Comparison of ENCODE assay signal across 11 mouse cellular contexts in genomic region chr12:80746031-80746813, GRCm38 (mm10). TPM values are rescaled to one million over a fixed set of nuclear protein-coding genes. Genes with fewer than 3 reads are reported as not detected.
DNase-seq lines count a peak whose midpoint lies in the region; ATAC-seq lines count a peak whose summit lies in the region.
"Had no signal": no experiment of that assay in that cellular context is flagged by ENCODE, and none has a peak within 500 bp of the region (broad histone marks: within the 10 kb centered on the region; RNA-seq: fewer than 3 reads in every experiment).

No protein-coding gene starts in this region.

- peak; percentile 71 to 77 for DNase-seq in right cerebral cortex, postnatal 10 days (ENCODE audit: low spot score in 2 of 2)
- no peak for DNase-seq in right cerebral cortex, postnatal 36 days (ENCODE audit: low spot score in 2 of 2)
- DNase-seq in layer of hippocampus, postnatal 10 days (ENCODE audit: low spot score in 2 of 2), result peak; percentile 52 to 61
- no peak for DNase-seq in kidney, adult 11 months
- no peak for DNase-seq in ovary, postnatal 14 days (ENCODE audit: low spot score)
- DNase-seq in embryo, embryonic 9.5 days (ENCODE audit: extremely low spot score), result no peak
- DNase-seq: embryo, embryonic 11 days had no signal

- ATAC-seq in forebrain, embryonic 15.5 days (replicated peaks), result peak; percentile 87

- H3K4me2 ChIP-seq in forebrain, embryonic 15.5 days (replicated peaks), result no peak overlapping the region

- no peak overlapping the region for H3K4me3 ChIP-seq in forebrain, embryonic 15.5 days
- H3K4me3 ChIP-seq: myocyte had no signal

- no peak overlapping the region for H3K9ac ChIP-seq in forebrain, embryonic 15.5 days (replicated peaks)

- 39% methylated on average over 8 of the region's 8 CpGs for WGBS in forebrain, embryonic 15.5 days

- H3K27me3 ChIP-seq in forebrain, embryonic 15.5 days, result no peaks in the 10 kb centered on the region

- H3K4me1 ChIP-seq in forebrain, embryonic 15.5 days, result peaks cover 12% of the 10 kb centered on the region

- H3K9me3 ChIP-seq in forebrain, embryonic 15.5 days, result no peaks in the 10 kb centered on the region

- H3K27ac ChIP-seq in forebrain, embryonic 15.5 days (replicated peaks), result peak overlapping the region; percentile 76

- H3K36me3 ChIP-seq in forebrain, embryonic 15.5 days, result no peaks in the 10 kb centered on the region

RNA-seq across cellular contexts. Expression of gene Ccdc177, which starts 14.3 kb away (rescaled TPM):
- polyA plus RNA-seq in forebrain, embryonic 15.5 days (2015; fragmentation: Nextera tagmentation; extraction: Ambion mirVana), result 6.2 and 7.4 TPM in 2 replicates
- 10 to 100 TPM; 18.1 to 19.0 TPM for total RNA-seq in layer of hippocampus, postnatal 10 days (2021)
- total RNA-seq: gastrocnemius, adult 18-20 months had no signal
- polyA plus RNA-seq: myocyte; spleen, adult 2 months had no signal

RNA-seq across cellular contexts. Expression of gene Susd6, which starts 44.1 kb away (rescaled TPM):
- 13.9 and 14.3 TPM in 2 replicates for polyA plus RNA-seq in forebrain, embryonic 15.5 days (2015; fragmentation: Nextera tagmentation; extraction: Ambion mirVana)
- 10 to 100 TPM; 36.3 to 36.5 TPM for total RNA-seq in layer of hippocampus, postnatal 10 days (2021)

RNA-seq across cellular contexts. Expression of gene Plekhd1, which starts 53.8 kb away (rescaled TPM):
- 0.46 and 0.89 TPM in 2 replicates for polyA plus RNA-seq in forebrain, embryonic 15.5 days (2015; fragmentation: Nextera tagmentation; extraction: Ambion mirVana)
- 1 to 10 TPM; 6.8 to 7.4 TPM for total RNA-seq in layer of hippocampus, postnatal 10 days (2021)
- polyA plus RNA-seq: myocyte had no signal

Comparison
In these comparisons a context has a peak if more than half of its experiments do, and no peak if none do; other contexts are left out.
1. DNase-seq: peak in right cerebral cortex, postnatal 10 days (2 of 2) and layer of hippocampus, postnatal 10 days (2 of 2); none in right cerebral cortex, postnatal 36 days (0 of 2), kidney, adult 11 months (single experiment), ovary, postnatal 14 days (single experiment) and embryo, embryonic 9.5 days (single experiment).